Mouse (Mus musculus): ENCODE data around the gene Ints6.

- TF ChIP-seq CTCF (IDR thresholded peaks at IDR 0.05; ENCODE audit: low read depth, low read length) (no peak), POLR2A (IDR thresholded peaks at IDR 0.05; ENCODE audit: borderline replicate concordance, low read depth, low read length) (no peak)
Measured at GRCm38 (mm10) chr14:62651771-62652170, 109.2 kb downstream of the Ints6 start.
